Mouse (Mus musculus) CH12.LX (cell line): ENCODE results near the gene Irx2.

Experiments used
- CHD1 ChIP-seq: IDR thresholded peaks from 2 replicates; pipeline ENCODE4 v1.6.1; 2012; ENCODE audit warnings: low read depth, low read length, improper control_type of control experiment, inconsistent platforms
- CHD2 ChIP-seq: IDR thresholded peaks from 2 replicates; pipeline ENCODE4 v1.6.1; 2011; ENCODE audit warnings: low read length, improper control_type of control experiment
- CTCF ChIP-seq, 2 experiments: IDR thresholded peaks in 1 of 2; conservative IDR thresholded peaks in 1 of 2; 2 replicates each; pipeline ENCODE4 v1.5.1; 2011 to 2012; ENCODE audit warnings: low read depth in 2 of 2, low read length in 2 of 2, improper control_type of control experiment in 1 of 2, inconsistent platforms in 1 of 2, mild to moderate bottlenecking in 1 of 2, moderate library complexity in 1 of 2
- EP300 ChIP-seq: IDR thresholded peaks from 2 replicates; pipeline ENCODE4 v1.6.1; 2011; ENCODE audit warnings: low read length, improper control_type of control experiment
- HCFC1 ChIP-seq: IDR thresholded peaks from 2 replicates; pipeline ENCODE4 v1.6.1; 2012; ENCODE audit warnings: low read depth, mild to moderate bottlenecking, inconsistent platforms, low read length, improper control_type of control experiment
- KAT2A ChIP-seq: IDR thresholded peaks from 2 replicates; pipeline ENCODE4 v1.6.1; 2012; ENCODE audit warnings: low read length, improper control_type of control experiment, inconsistent platforms; ENCODE audit not compliant: insufficient replicate concordance
- MAFK ChIP-seq: IDR thresholded peaks from 2 replicates; pipeline ENCODE4 v1.6.1; 2011; ENCODE audit warnings: low read length, improper control_type of control experiment; ENCODE audit not compliant: insufficient replicate concordance
- MXI1 ChIP-seq: IDR thresholded peaks from 2 replicates; pipeline ENCODE4 v1.6.1; 2011; ENCODE audit warnings: mild to moderate bottlenecking, low read depth, low read length, improper control_type of control experiment
- POLR2A ChIP-seq: IDR thresholded peaks from 2 replicates; pipeline ENCODE4 v1.6.1; 2011; ENCODE audit warnings: low read depth, mild to moderate bottlenecking, improper control_type of control experiment, low read length
- POLR2AphosphoS2 ChIP-seq: IDR thresholded peaks from 2 replicates; pipeline ENCODE4 v1.6.1; 2011; ENCODE audit warnings: low read depth, low read length, improper control_type of control experiment
- RCOR1 ChIP-seq: conservative IDR thresholded peaks from 2 replicates; pipeline ENCODE4 v1.6.1; 2012; ENCODE audit warnings: low read depth, mild to moderate bottlenecking, inconsistent platforms, low read length, improper control_type of control experiment
- TBP ChIP-seq: conservative IDR thresholded peaks from 2 replicates; pipeline ENCODE4 v1.6.1; 2011; ENCODE audit warnings: low read depth, low read length, improper control_type of control experiment
- ZC3H11A ChIP-seq: IDR thresholded peaks from 2 replicates; pipeline ENCODE4 v1.6.1; 2012; ENCODE audit warnings: low read depth, mild to moderate bottlenecking, inconsistent platforms, low read length, improper control_type of control experiment
- ZKSCAN1 ChIP-seq: IDR thresholded peaks from 2 replicates; pipeline ENCODE4 v1.6.1; 2012; ENCODE audit warnings: low read depth, inconsistent platforms, low read length, improper control_type of control experiment, borderline replicate concordance

- no peak for TF ChIP-seq MAFK
- TF ChIP-seq CTCF (conservative IDR thresholded peaks at IDR 0.05 in 1 of 2, IDR thresholded peaks at IDR 0.05 in 1 of 2; ENCODE audit: low read depth in 2 of 2, low read length in 2 of 2) = no peak
- TF ChIP-seq POLR2A = no peak
- TF ChIP-seq POLR2AphosphoS2 = no peak
- no peak for TF ChIP-seq CHD2
- TF ChIP-seq ZKSCAN1 = no peak
- TF ChIP-seq ZC3H11A = no peak
- TF ChIP-seq RCOR1 = no peak
- TF ChIP-seq CHD1 = no peak
- TF ChIP-seq TBP = no peak
- no peak for TF ChIP-seq HCFC1
- TF ChIP-seq MXI1 = no peak
- TF ChIP-seq KAT2A = no peak
- no peak for TF ChIP-seq EP300
Measured at GRCm38 (mm10) chr13:72581276-72581675, 47.3 kb upstream of the Irx2 start.
